Comparison of ENCODE assay signal across 9 mouse cellular contexts in genomic region chr14:28675476-28675875, GRCm38 (mm10).
A peak's percentile ranks its signal among the peaks of the same experiment; 100 is the strongest.
DNase-seq lines count a peak whose midpoint lies in the region; ATAC-seq and TF ChIP-seq lines count a peak whose summit lies in the region.
"Had no signal": no experiment of that assay in that cellular context is flagged by ENCODE, and none has a peak within 500 bp of the region (broad histone marks: within the 10 kb centered on the region; RNA-seq: fewer than 3 reads in every experiment).

No protein-coding gene starts in this region.

- TF ChIP-seq POLR2A in lung, adult 2 months (IDR thresholded peaks at IDR 0.05; ENCODE audit: borderline replicate concordance, extremely low read depth, low read depth, low read length): no peak

- peak; percentile 75 for DNase-seq in forebrain, embryonic 14.5 days (ENCODE audit: low spot score)
- no peak for DNase-seq in forebrain, embryonic 10.5 days (ENCODE audit: extremely low spot score, low spot score)
- peak; percentile 47 to 85 for DNase-seq in adrenal gland, adult (ENCODE audit: inconsistent age in 2 of 2, low spot score in 1 of 2)
- DNase-seq in embryo, embryonic 11 days: peak; percentile 19
- peak; percentile 13 to 39 for DNase-seq in kidney, adult 8-10 months
- DNase-seq in lung, adult 2 months: peak; percentile 11
- peak; percentile 44 for DNase-seq in testis, postnatal 10 days (ENCODE audit: low spot score)
- no peak for DNase-seq in thymus, postnatal 0 days (ENCODE audit: low spot score)
- DNase-seq: liver, embryonic 13.5 days had no signal

- no peak overlapping the region for H3K9ac ChIP-seq in forebrain, embryonic 14.5 days (ENCODE audit: low read length)
- H3K9ac ChIP-seq: liver, embryonic 13.5 days had no signal

- H3K9me3 ChIP-seq in forebrain, embryonic 14.5 days (replicated peaks; ENCODE audit: control insufficient read depth, low read length): no peaks in the 10 kb centered on the region
- H3K9me3 ChIP-seq in forebrain, embryonic 10.5 days: no peaks in the 10 kb centered on the region

- no peaks in the 10 kb centered on the region for H3K27me3 ChIP-seq in forebrain, embryonic 14.5 days (replicated peaks; ENCODE audit: control insufficient read depth, insufficient read depth, low read length)
- H3K27me3 ChIP-seq in forebrain, embryonic 10.5 days (ENCODE audit: poor library complexity, severe bottlenecking): no peaks in the 10 kb centered on the region
- H3K27me3 ChIP-seq: liver, embryonic 13.5 days had no signal

- ATAC-seq in forebrain, embryonic 14.5 days: peak; percentile 75; the same call in 1 of the 2 replicates

- H3K4me2 ChIP-seq in forebrain, embryonic 14.5 days (ENCODE audit: low read length): no peak overlapping the region
- H3K4me2 ChIP-seq: liver, embryonic 13.5 days had no signal

- WGBS in forebrain, embryonic 14.5 days: 56% methylated on average over 5 of the region's 5 CpGs
- WGBS in forebrain, embryonic 10.5 days: 80% methylated on average over 5 of the region's 5 CpGs
- WGBS in lung, adult 2 months: 22% methylated on average over 5 of the region's 5 CpGs

- no peak overlapping the region for H3K4me3 ChIP-seq in forebrain, embryonic 14.5 days (ENCODE audit: low read depth, low read length)
- no peak overlapping the region for H3K4me3 ChIP-seq in forebrain, embryonic 10.5 days
- H3K4me3 ChIP-seq in lung, adult 2 months (replicated peaks; ENCODE audit: extremely low read depth, low read depth, low read length): no peak overlapping the region
- H3K4me3 ChIP-seq: liver, embryonic 13.5 days had no signal

- no peak overlapping the region for H3K27ac ChIP-seq in forebrain, embryonic 14.5 days (ENCODE audit: low read depth, low read length)
- H3K27ac ChIP-seq in forebrain, embryonic 10.5 days: no peak overlapping the region
- H3K27ac ChIP-seq: liver, embryonic 13.5 days had no signal

- H3K36me3 ChIP-seq in forebrain, embryonic 14.5 days (ENCODE audit: control insufficient read depth, insufficient read depth, low read length): no peaks in the 10 kb centered on the region
- no peaks in the 10 kb centered on the region for H3K36me3 ChIP-seq in forebrain, embryonic 10.5 days (replicated peaks)
- H3K36me3 ChIP-seq: liver, embryonic 13.5 days had no signal

- no peak for TF ChIP-seq CTCF in lung, adult 2 months (IDR thresholded peaks at IDR 0.05; ENCODE audit: insufficient read depth, low read length)

- H3K4me1 ChIP-seq in forebrain, embryonic 14.5 days (ENCODE audit: control insufficient read depth, insufficient read depth, low read length): 0 out of 2 replicates have a peak, but pooled peaks cover 2% of the 10 kb centered on the region
- no peaks in the 10 kb centered on the region for H3K4me1 ChIP-seq in forebrain, embryonic 10.5 days
- H3K4me1 ChIP-seq in lung, adult 2 months (ENCODE audit: control insufficient read depth, insufficient read depth, low read length): no peaks in the 10 kb centered on the region
- H3K4me1 ChIP-seq: liver, embryonic 13.5 days had no signal

Comparison
In these comparisons a context has a peak if more than half of its experiments do, and no peak if none do; other contexts are left out.
1. DNase-seq: peak in forebrain, embryonic 14.5 days (single experiment), adrenal gland, adult (2 of 2), embryo, embryonic 11 days (single experiment), kidney, adult 8-10 months (2 of 2), lung, adult 2 months (single experiment) and testis, postnatal 10 days (single experiment); none in forebrain, embryonic 10.5 days (single experiment) and thymus, postnatal 0 days (single experiment).